Mouse (Mus musculus) left cerebral cortex, adult 18-20 months (tissue): Measurements from ENCODE around the gene Tfeb. TPM values are rescaled to one million over a fixed set of nuclear protein-coding genes. Genes with fewer than 3 reads are reported as not detected.

ENCODE experiments used
- DNase-seq, 2 experiments: peaks; one replicate each; pipeline ENCODE4 v3.0.0; 2021 to 2022; ENCODE audit warnings: low spot score in 2 of 2, mixed read lengths in 1 of 2
- long read RNA-seq, 2 experiments: library from polyadenylated mRNA; stranded (forward); transcript quantifications; one replicate each; pipeline ENCODE4 v2.0.0; 2021
- total RNA-seq, 2 experiments: library from RNA; stranded (reverse); gene quantifications; 2 replicates each; pipeline ENCODE4 v1.2.3; 2021

Gene Tfeb
- total RNA-seq: 10 to 100 TPM; 10.4 to 13.5 TPM
- long read RNA-seq, experiment 1, transcript Tfeb-202 (9 exons, 2,342 nt): major isoform, 10 of 12 reads
- long read RNA-seq, experiment 1, partial matches to known transcripts: 2 of 12 reads
- long read RNA-seq, experiment 1, other reads (novel, unspliced or antisense): 0 of 12 reads
- long read RNA-seq, experiment 2, transcript Tfeb-202 (9 exons, 2,342 nt): major isoform, 7 of 13 reads
- long read RNA-seq, experiment 2, partial matches to known transcripts: 3 of 13 reads
- long read RNA-seq, experiment 2, other reads (novel, unspliced or antisense): 2 of 13 reads

DNA sequence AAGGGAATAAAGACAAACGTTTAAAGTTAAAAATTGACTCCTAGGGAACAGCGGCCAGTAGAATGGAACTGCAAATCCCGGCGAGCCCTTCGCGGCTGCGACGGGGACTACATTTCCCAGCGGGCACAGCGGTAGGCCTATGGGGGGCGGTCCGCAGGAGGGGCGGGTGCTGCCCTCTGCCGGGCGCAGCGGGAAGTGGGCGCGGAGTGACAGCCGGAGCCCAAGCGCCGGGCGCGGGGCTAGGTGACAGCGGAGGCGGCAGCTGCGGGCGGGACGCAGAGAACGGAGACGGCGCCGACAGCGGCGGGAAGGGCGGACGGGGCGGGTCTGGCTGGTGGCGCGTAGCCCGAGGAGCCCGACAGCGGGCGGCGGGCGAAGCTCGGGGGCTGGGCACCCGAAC lies at the start of gene Tfeb:
Tfeb (plus strand) TSS at position 175 of the 400 bp plus-strand sequence.
- peak; percentile 97 to 98 for DNase-seq

DNA sequence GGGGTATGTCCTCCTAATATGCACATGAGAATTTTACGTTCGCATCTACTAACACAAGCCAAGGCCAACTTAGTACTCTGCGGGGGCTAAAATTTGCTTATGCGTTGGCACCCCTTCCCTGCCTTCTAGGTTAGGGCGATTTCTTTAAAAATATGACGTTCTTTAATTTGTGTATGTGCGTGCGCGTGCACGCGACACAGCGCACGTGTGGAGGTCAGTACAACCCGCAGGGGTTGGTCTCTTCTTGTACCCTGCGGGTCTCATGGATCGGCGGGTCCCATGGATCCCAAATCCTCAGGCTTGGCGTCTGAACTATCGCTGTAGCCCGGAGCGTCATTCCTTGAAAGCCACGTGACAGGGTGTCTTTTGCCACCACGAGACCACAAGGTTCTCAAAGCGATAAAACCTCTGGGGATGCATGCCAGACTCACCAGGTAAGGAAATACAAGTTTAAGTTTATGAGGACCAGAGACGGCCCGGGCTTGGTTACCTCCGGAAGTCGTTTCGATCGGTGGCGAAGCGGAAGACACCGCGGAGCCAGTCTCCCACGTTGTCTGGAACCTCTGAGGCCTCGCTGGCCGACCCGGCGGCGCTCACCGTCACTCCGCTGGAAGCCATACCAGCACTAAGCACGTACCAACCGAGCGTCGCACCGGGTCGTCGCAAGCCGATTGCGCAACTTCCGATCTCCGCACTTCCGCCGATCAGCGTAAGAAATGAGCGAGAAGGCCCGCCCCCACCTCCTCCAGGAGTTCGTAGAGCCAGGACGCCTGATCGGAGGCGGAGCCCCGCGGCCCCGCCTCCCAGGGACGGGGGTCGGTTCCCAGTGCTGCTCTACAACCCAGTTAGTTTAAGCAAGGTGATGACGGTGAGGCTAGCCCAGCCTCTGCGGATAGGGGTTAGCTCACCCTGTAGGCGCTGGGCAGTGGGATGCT lies 49.2 kb upstream of the Tfeb start:
- DNase-seq: peak; percentile 98

GRCm38 (mm10) chr17:47688344-47688607 lies 48.6 kb upstream of the Tfeb start, which contains the start of gene Tomm6:
TSS of gene Tomm6 (minus strand) at chr17:47688386.
- DNase-seq: no peak

DNA sequence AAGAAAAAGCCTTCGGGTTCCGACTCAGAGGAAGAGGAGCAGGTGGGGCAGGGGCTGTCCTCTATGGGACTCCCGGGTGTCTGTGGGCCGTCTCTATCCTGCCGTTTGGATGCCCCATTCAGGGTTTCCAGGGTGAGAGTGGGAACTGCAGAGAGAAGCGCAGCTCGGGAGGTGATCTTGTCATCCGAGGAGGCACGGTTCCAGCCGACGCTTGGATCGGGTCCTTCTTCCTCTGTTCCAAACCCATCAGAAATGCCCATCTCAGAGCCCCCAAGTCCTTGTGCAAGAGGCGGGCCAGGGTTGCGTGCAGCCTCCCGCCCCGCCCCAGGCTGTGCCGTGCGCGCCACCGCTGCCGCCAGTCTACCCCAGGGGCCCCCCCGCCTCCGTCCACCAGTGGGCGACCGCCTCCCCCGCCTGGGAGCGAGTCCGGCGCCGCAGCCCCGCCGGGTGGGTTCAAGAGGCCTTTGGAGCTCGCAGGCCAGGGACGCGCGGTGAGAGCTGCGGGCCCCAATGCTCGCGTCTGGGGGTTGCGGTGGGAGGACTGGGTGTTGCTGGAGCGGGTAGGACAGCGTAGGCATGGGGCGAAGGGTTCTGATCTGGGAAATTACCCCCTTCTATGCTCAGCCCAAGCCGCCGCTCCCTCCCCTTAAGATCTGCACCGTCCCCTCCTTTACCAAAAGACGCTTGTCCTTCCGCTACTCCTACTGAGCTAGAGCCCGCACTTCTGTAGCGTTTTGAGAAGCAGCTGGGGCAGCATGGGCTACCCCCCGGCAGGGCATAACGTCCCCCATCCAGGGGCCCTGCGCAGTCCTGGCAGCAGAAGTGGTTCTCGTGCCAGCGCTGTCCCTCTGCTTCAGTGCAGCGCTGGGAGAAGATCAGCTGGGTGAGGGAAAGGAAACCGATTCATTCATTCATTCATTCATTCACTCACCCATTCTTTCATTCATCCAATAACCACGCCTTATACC lies 47.9 kb upstream of the Tfeb start, which contains the start of gene Frs3:
Frs3 (plus strand) TSS at position 423 of the 968 bp plus-strand sequence.
- peak; percentile 73 to 84 for DNase-seq

DNA sequence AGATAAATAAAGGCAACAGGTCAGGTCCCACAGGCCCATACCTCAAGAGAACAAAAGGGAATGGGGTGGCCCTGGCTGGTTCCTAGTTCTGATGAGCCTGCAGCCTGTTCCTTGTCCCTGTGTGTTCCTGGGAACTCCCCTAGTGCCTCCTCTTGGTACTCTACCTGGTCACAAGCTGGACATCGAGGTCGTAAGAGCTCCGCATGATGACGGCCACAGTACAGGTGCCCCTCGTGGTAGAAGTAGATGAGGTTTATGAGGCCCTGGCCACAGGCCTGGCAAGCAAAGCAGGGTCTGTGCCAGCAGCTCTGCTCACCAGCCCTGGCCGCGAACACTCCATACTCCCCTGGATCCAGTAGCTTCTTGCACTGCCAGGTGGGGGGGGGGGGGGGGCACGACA lies 46.9 kb upstream of the Tfeb start:
- DNase-seq: no peak

DNA sequence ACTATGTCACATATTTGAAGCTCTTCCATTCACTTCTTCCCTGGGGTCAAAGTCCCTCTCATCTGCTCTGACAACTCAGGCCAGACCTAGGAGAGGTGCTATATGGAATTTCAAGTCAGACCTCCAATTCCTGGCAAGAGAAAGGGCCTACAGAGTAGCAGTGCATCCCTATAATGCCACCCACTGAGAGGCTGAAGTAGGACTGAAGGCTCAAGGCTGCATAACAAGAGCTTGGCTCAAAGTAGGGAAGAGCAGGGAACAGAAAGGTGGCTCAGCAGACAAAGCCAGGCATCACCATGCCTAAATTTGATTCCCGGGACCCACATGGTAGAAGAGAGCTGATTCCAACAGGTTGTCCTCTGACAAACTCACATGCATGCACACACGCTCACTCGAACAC lies 45.2 kb upstream of the Tfeb start:
- DNase-seq: no peak

GRCm38 (mm10) chr17:47693671-47694441 lies 43.0 kb upstream of the Tfeb start:
- DNase-seq: no peak

DNA sequence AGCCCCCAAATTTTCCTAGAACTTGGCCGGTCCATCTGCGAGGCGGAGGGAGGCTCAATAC lies 42.6 kb upstream of the Tfeb start, which contains the start of gene Gm21981:
Gm21981 (minus strand) TSS at position 14 of the 61 bp plus-strand sequence.
- DNase-seq: no peak

DNA sequence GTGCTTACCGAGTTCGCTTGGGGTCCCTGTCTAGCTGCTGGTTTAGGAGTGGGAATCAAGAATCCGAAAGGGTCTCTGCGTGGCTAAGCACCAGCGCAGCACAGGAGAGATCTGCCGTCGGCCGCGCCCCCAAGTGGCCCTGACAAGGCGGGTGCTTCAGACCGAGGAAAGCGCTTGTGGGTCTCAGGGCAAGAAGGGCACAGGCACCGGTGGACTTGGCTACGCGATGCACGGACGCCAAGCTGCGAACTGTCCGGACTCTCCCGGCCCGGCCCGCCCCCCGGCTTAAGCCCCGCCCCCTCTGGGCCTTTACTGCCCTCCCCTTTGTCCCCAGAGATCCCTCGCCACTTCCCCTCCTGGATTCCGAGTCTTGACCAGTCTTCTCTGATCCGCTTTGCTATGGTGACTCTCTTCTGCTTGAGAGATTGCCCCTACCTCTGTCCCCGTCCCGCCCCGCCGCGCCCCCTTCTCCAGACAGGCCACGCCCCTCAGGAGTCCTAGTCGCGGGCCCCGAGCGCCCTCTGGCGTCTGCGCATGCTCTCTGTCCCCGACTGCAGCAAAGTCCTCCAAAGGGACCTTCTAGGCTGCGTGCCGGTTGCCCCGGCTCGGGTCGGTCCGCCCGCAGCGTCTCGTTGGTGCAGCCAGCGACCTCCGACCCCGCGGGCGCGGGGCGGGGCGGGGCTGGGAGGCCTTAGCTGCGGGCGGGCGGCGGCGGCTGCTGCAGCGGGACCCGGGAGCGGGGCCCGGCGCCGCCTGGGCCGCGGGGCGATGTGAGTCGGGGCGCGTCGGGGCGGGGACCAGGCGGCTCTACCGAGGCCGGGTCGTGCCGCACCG lies 42.1 kb upstream of the Tfeb start, which contains the start of gene Prickle4:
Prickle4 (minus strand) TSS at position 234 of the 834 bp plus-strand sequence.
- peak; percentile 96 to 98 for DNase-seq

DNA sequence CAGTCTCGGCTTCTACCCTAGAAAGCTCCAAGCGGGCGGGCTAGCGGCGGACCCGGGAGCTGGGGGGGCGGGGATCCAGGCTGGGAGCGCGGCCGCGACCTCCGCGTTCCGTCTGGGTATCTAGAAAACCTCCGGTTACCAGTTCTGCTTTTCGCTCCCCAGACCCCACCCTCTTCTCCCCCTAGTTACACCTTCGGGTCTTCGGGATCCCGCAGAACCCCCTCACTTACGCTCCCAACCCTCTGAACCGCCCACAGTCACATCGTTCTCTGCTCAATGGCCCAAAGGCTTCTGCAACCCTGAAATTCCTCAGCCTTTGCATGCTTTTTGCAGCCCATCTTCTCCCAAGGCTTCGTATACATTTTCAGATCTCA lies 41.5 kb upstream of the Tfeb start:
- no peak for DNase-seq

DNA sequence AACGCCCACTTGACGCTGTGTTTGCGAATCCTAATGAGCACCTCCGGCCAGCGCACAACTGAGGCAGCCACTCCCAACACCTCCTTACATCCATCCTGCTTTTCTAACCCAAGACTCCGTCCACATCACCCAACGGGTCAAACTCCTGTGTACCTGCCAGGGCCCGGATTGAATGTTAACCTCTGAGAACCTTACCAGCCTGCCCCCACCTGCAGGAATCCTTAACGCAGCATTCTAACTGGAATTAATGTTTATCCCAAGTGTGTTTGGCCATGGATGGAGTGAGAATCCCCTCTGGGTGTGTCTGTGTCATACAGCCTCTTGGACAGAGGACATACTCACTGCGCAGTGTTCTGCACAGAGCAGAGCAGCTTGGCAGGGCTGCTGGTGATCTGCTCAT lies 38.7 kb upstream of the Tfeb start:
- no peak for DNase-seq

DNA sequence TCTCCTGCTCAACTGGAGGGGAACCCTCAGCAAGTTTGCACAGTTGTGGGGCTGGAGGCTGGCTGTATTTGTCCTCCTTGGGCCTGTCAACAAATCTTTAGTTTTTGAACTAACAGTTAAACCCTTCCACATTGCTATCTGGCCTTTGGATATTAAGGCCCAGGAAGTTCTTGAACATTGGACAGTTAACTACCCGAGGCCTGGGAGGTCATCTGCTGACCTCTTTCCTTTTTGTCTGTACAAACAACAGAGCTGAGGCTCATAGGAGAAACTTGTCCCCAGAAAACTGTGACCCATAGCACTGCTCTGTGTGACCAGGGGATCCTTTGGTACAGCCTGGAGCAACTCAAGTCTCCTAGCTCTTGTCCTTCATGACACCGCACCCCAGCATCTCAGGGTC lies 37.8 kb upstream of the Tfeb start:
- no peak for DNase-seq

GRCm38 (mm10) chr17:47701793-47702192 lies 35.0 kb upstream of the Tfeb start:
- no peak for DNase-seq

- no peak for DNase-seq
These were observed 34.1 kb upstream of the Tfeb start for GRCm38 (mm10) chr17:47702548-47703345.

DNA sequence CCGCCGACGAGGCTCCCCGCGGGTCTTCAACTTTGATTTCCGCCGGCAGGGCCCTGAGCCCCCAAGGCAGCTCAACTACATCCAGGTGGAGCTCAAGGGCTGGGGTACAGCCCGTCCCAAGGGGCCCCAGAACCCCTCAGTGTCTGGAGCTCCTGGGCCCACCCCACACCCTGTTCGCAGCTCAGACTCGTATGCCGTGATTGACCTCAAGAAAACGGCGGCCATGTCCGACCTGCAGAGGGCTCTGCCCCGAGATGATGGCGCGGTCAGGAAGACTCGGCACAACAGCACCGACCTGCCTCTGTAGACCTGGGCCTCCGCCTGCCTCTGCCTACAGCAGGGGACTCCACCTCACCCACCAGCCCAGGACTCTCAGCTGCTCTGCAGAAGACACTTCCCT lies 33.3 kb upstream of the Tfeb start:
- DNase-seq: no peak

DNA sequence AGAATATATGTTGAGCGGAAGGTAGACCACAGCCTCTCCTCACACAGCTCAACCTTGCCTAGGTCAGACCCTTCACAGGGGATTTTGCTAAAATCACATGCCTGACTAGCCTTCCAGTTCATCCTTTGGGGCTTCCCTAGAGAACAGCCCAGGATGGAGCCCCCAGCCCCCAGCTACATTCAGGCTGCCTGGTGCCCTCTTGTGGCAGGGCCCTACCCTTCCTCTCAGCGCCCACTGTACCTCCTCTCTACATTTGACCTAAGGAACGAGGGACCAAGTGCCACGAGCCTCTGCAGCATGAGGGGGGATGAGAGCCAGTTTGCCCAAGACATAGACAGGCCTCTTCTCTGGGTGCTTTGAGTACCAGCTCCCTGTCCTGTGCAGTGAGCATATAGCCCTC lies 32.1 kb upstream of the Tfeb start:
- no peak for DNase-seq

DNA sequence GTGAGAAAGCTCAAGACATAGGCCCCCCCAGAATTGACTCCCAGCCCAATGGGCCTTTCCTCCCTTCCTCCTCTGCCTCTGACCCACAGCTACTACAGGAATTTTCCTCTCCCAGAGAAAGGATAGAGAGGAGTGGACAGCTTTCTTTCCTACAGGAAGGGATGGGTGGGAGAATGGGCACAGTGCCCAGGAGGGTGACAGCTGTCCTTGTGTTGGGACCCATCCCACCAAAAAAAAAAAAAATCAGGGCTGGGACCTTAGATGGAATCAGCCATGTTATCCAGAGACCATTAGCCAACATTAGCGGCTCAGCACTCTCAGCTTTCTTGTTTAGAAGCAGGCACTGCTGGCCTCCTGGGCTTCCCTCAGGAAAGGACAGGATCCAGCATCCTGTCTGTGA lies 30.6 kb upstream of the Tfeb start:
- DNase-seq: no peak

GRCm38 (mm10) chr17:47707961-47708360 lies 28.9 kb upstream of the Tfeb start:
- no peak for DNase-seq

GRCm38 (mm10) chr17:47708972-47709371 lies 27.9 kb upstream of the Tfeb start:
- DNase-seq: no peak
